9 mouse cellular contexts compared by ENCODE assay signal in genomic region chr15:9455241-9455640, GRCm38 (mm10). TPM values are rescaled to one million over a fixed set of nuclear protein-coding genes. Genes with fewer than 3 reads are reported as not detected.
DNase-seq lines count a peak whose midpoint lies in the region; ATAC-seq and TF ChIP-seq lines count a peak whose summit lies in the region.
"Had no signal": no experiment of that assay in that cellular context is flagged by ENCODE, and none has a peak within 500 bp of the region (broad histone marks: within the 10 kb centered on the region; RNA-seq: fewer than 3 reads in every experiment).

No protein-coding gene starts in this region.

- H3K9ac ChIP-seq in heart, embryonic 16.5 days (ENCODE audit: low read length) = no peak overlapping the region
- H3K9ac ChIP-seq in kidney, postnatal 0 days (ENCODE audit: low read depth, low read length) = no peak overlapping the region
- H3K9ac ChIP-seq in lung, embryonic 15.5 days = no peak overlapping the region

- H3K36me3 ChIP-seq in heart, embryonic 16.5 days (ENCODE audit: control insufficient read depth, insufficient read depth) = no peaks in the 10 kb centered on the region
- H3K36me3 ChIP-seq in kidney, postnatal 0 days (ENCODE audit: insufficient read depth, low read length) = no peaks in the 10 kb centered on the region
- no peaks in the 10 kb centered on the region for H3K36me3 ChIP-seq in lung, embryonic 15.5 days

- TF ChIP-seq CTCF in kidney, postnatal 0 days (IDR thresholded peaks at IDR 0.05; ENCODE audit: low read depth) = peak; percentile 85

- H3K27ac ChIP-seq in heart, embryonic 16.5 days (ENCODE audit: low read length) = no peak overlapping the region
- H3K27ac ChIP-seq in kidney, postnatal 0 days = no peak overlapping the region
- H3K27ac ChIP-seq in lung, embryonic 15.5 days = no peak overlapping the region

- peak; percentile 48 for DNase-seq in A20 (ENCODE audit: low read depth, low spot score)
- DNase-seq in ES-CJ7 (ENCODE audit: low read depth, low spot score) = peak; percentile 90
- peak; percentile 79 for DNase-seq in kidney, postnatal 0 days (ENCODE audit: low spot score)
- peak; percentile 24 for DNase-seq in ovary, postnatal 14 days (ENCODE audit: low spot score)
- DNase-seq in Muller cell, postnatal 12 days (ENCODE audit: inconsistent ontology term) = no peak

- H3K27me3 ChIP-seq in heart, embryonic 16.5 days (ENCODE audit: control insufficient read depth, insufficient read depth, low read length) = no peaks in the 10 kb centered on the region
- H3K27me3 ChIP-seq in kidney, postnatal 0 days (ENCODE audit: insufficient read depth, low read length) = no peaks in the 10 kb centered on the region
- no peaks in the 10 kb centered on the region for H3K27me3 ChIP-seq in lung, embryonic 15.5 days

- H3K4me2 ChIP-seq in heart, embryonic 16.5 days (ENCODE audit: low read depth, low read length) = no peak overlapping the region
- H3K4me2 ChIP-seq in kidney, postnatal 0 days (ENCODE audit: low read length) = no peak overlapping the region
- H3K4me2 ChIP-seq in lung, embryonic 15.5 days = no peak overlapping the region

- H3K4me3 ChIP-seq in heart, embryonic 16.5 days (ENCODE audit: low read length) = no peak overlapping the region
- H3K4me3 ChIP-seq in kidney, postnatal 0 days (replicated peaks; ENCODE audit: low read depth, low read length) = no peak overlapping the region
- no peak overlapping the region for H3K4me3 ChIP-seq in lung, embryonic 15.5 days

- H3K4me1 ChIP-seq in heart, embryonic 16.5 days (ENCODE audit: control insufficient read depth, insufficient read depth, low read length) = no peaks in the 10 kb centered on the region
- no peaks in the 10 kb centered on the region for H3K4me1 ChIP-seq in kidney, postnatal 0 days (replicated peaks; ENCODE audit: insufficient read depth, low read length)
- no peaks in the 10 kb centered on the region for H3K4me1 ChIP-seq in lung, embryonic 15.5 days

- WGBS in heart, embryonic 16.5 days = 51% methylated on average over 4 of the region's 4 CpGs
- WGBS in kidney, postnatal 0 days = 56% methylated on average over 4 of the region's 4 CpGs
- 60% methylated on average over 4 of the region's 4 CpGs for WGBS in lung, embryonic 15.5 days

- no peaks in the 10 kb centered on the region for H3K9me3 ChIP-seq in heart, embryonic 16.5 days (replicated peaks; ENCODE audit: control insufficient read depth, low read length)
- H3K9me3 ChIP-seq in kidney, postnatal 0 days (replicated peaks; ENCODE audit: low read length) = no peaks in the 10 kb centered on the region
- H3K9me3 ChIP-seq in lung, embryonic 15.5 days = no peaks in the 10 kb centered on the region

- peak; percentile 98 for ATAC-seq in common myeloid progenitor, adult 5-6 weeks (replicated peaks; ENCODE audit: low read depth, poor library complexity, severe bottlenecking)
- ATAC-seq in heart, embryonic 16.5 days (replicated peaks; ENCODE audit: extremely low read depth, insufficient read depth, low FRiP score) = peak; percentile 77
- peak; percentile 66; the same call in 1 of the 2 replicates for ATAC-seq in kidney, postnatal 0 days (replicated peaks; ENCODE audit: low FRiP score, low read depth)
- ATAC-seq in lung, embryonic 15.5 days (ENCODE audit: borderline replicate concordance, extremely low read depth, low FRiP score, low TSS enrichment) = peak; percentile 49; the same call in 1 of the 2 replicates

RNA-seq across cellular contexts. Expression of gene Capsl, which starts 19.4 kb away (rescaled TPM):
- total RNA-seq in common myeloid progenitor, adult 5-6 weeks (2017) = 0.46 TPM in 1 of 2 replicates, not detected in the other
- polyA plus RNA-seq in heart, embryonic 16.5 days (2015; fragmentation: Nextera tagmentation; extraction: Ambion mirVana) = 1.7 and 2.1 TPM in 2 replicates
- polyA plus RNA-seq in kidney, postnatal 0 days (2015; fragmentation: Nextera tagmentation; extraction: Ambion mirVana) = 3.2 and 3.8 TPM in 2 replicates
- polyA plus RNA-seq in lung, embryonic 15.5 days (2015; fragmentation: Nextera tagmentation; extraction: Ambion mirVana) = 9.0 and 11.4 TPM in 2 replicates
- total RNA-seq: gastrocnemius, postnatal 4 days had no signal
